Mouse (Mus musculus) MEL (cell line): ENCODE measurements at regions not wholly inside any gene's neighbourhood (a gene's known extent, or its start where the extent isn't known, plus 50 kb on each side); places are given as distances from the start of the nearest gene placed in this dataset.

ENCODE experiments used
- DNase-seq: peaks from one replicate; pipeline ENCODE4 v3.0.0; 2011; ENCODE audit warnings: low read depth, low spot score
- H3K27ac ChIP-seq: 2 replicates; pipeline ENCODE4 v1.5.1; 2012; ENCODE audit warnings: low read depth, mild to moderate bottlenecking, control low read depth, low read length, moderate library complexity; ENCODE audit not compliant: control insufficient read depth
- H3K27me3 ChIP-seq, 2 experiments: fragments of 150-350 bp in 1 of 2; sonication (generic) in 1 of 2; 2 replicates each; pipeline ENCODE4 v1.6.1; 2012; ENCODE audit warnings: low read length in 2 of 2, mild to moderate bottlenecking in 2 of 2, improper control_type of control experiment in 1 of 2, moderate library complexity in 1 of 2; ENCODE audit not compliant: insufficient read depth in 2 of 2, control insufficient read depth in 1 of 2
- H3K36me3 ChIP-seq, 2 experiments: 2 replicates each; pipeline ENCODE4 v1.6.1; 2012 to 2014; ENCODE audit warnings: low read length in 2 of 2, improper control_type of control experiment in 1 of 2, inconsistent platforms in 1 of 2, mild to moderate bottlenecking in 1 of 2; ENCODE audit not compliant: insufficient read depth in 2 of 2, control insufficient read depth in 1 of 2
- H3K4me1 ChIP-seq, 2 experiments: fragments of 150-350 bp in 1 of 2; sonication (generic) in 1 of 2; 2 replicates each; pipeline ENCODE4 v1.6.1; 2012; ENCODE audit warnings: low read length in 2 of 2, improper control_type of control experiment in 1 of 2, mild to moderate bottlenecking in 1 of 2; ENCODE audit not compliant: insufficient read depth in 2 of 2, control insufficient read depth in 1 of 2
- H3K4me3 ChIP-seq, 2 experiments: fragments of 150-350 bp in 1 of 2; sonication (generic) in 1 of 2; 2 replicates each; pipeline ENCODE4 v1.5.1; 2012; ENCODE audit warnings: low read depth in 2 of 2, low read length in 2 of 2, mild to moderate bottlenecking in 2 of 2, moderate library complexity in 2 of 2, control low read depth in 1 of 2, improper control_type of control experiment in 1 of 2; ENCODE audit not compliant: control insufficient read depth in 1 of 2, insufficient read depth in 1 of 2
- H3K79me2 ChIP-seq: 2 replicates; pipeline ENCODE4 v1.6.1; 2012; ENCODE audit warnings: mild to moderate bottlenecking, low read length, moderate library complexity; ENCODE audit not compliant: control insufficient read depth, poor library complexity, insufficient read depth
- H3K9ac ChIP-seq: 2 replicates; pipeline ENCODE4 v1.6.1; 2012; ENCODE audit warnings: low read depth, mild to moderate bottlenecking, control low read depth, low read length, moderate library complexity; ENCODE audit not compliant: control insufficient read depth, poor library complexity, severe bottlenecking
- H3K9me3 ChIP-seq: fragments of 150-350 bp; sonication (generic); replicated peaks from 2 replicates; pipeline ENCODE4 v1.6.1; 2012; ENCODE audit warnings: mild to moderate bottlenecking, low read length, improper control_type of control experiment, moderate library complexity; ENCODE audit not compliant: insufficient read depth
- CHD1 ChIP-seq: IDR thresholded peaks from 2 replicates; pipeline ENCODE4 v1.6.1; 2012; ENCODE audit warnings: low read depth, mild to moderate bottlenecking, inconsistent platforms, low read length, improper control_type of control experiment
- CHD2 ChIP-seq: IDR thresholded peaks from 2 replicates; pipeline ENCODE4 v1.6.1; 2011; ENCODE audit warnings: low read length, improper control_type of control experiment
- CTCF ChIP-seq, 3 experiments: IDR thresholded peaks in 2 of 3; conservative IDR thresholded peaks in 1 of 3; 2 replicates each; pipeline ENCODE4 v1.5.1; 2011 to 2012; ENCODE audit warnings: low read length in 3 of 3, low read depth in 2 of 3, mild to moderate bottlenecking in 2 of 3, improper control_type of control experiment in 1 of 3, inconsistent platforms in 1 of 3, mixed read lengths in 1 of 3, moderate library complexity in 1 of 3; ENCODE audit not compliant: control insufficient read depth in 1 of 3, insufficient read depth in 1 of 3, poor library complexity in 1 of 3, severe bottlenecking in 1 of 3
- ELF1 ChIP-seq: IDR thresholded peaks from 2 replicates; pipeline ENCODE4 v1.6.1; 2014; ENCODE audit warnings: low read depth, mild to moderate bottlenecking, inconsistent platforms, low read length, improper control_type of control experiment, moderate library complexity
- ETS1 ChIP-seq: IDR thresholded peaks from 2 replicates; pipeline ENCODE4 v1.6.1; 2012; ENCODE audit warnings: low read depth, mild to moderate bottlenecking, inconsistent platforms, low read length, improper control_type of control experiment, moderate library complexity
- GATA1 ChIP-seq: IDR thresholded peaks from 2 replicates; pipeline ENCODE4 v1.6.1; 2011; ENCODE audit warnings: low read depth, low read length, improper control_type of control experiment
- HCFC1 ChIP-seq: IDR thresholded peaks from 2 replicates; pipeline ENCODE4 v1.6.1; 2012; ENCODE audit warnings: low read depth, mild to moderate bottlenecking, inconsistent platforms, low read length, improper control_type of control experiment, moderate library complexity
- KAT2A ChIP-seq: conservative IDR thresholded peaks from 2 replicates; pipeline ENCODE4 v1.6.1; 2012; ENCODE audit warnings: low read depth, low read length, improper control_type of control experiment, inconsistent platforms
- MAFK ChIP-seq: IDR thresholded peaks from 2 replicates; pipeline ENCODE4 v1.6.1; 2011; ENCODE audit warnings: low read depth, mild to moderate bottlenecking, low read length, improper control_type of control experiment, borderline replicate concordance
- MAZ ChIP-seq: IDR thresholded peaks from 2 replicates; pipeline ENCODE4 v1.6.1; 2012; ENCODE audit warnings: low read depth, mild to moderate bottlenecking, inconsistent platforms, low read length, improper control_type of control experiment
- MEF2A ChIP-seq: IDR thresholded peaks from 2 replicates; pipeline ENCODE4 v1.6.1; 2014; ENCODE audit warnings: low read depth, mild to moderate bottlenecking, inconsistent platforms, low read length, improper control_type of control experiment; ENCODE audit not compliant: poor library complexity, insufficient replicate concordance, severe bottlenecking; ENCODE audit errors: extremely low read depth
- MYC ChIP-seq: IDR thresholded peaks from 2 replicates; pipeline ENCODE4 v1.6.1; 2011; ENCODE audit warnings: low read depth, mild to moderate bottlenecking, low read length, improper control_type of control experiment, moderate library complexity
- POLR2A ChIP-seq, 2 experiments: IDR thresholded peaks; 2 replicates each; pipeline ENCODE4 v1.6.1; 2011 to 2012; ENCODE audit warnings: low read length in 2 of 2, mild to moderate bottlenecking in 2 of 2, control low read depth in 1 of 2, improper control_type of control experiment in 1 of 2, low read depth in 1 of 2, moderate library complexity in 1 of 2; ENCODE audit not compliant: control insufficient read depth in 1 of 2, insufficient read depth in 1 of 2, poor library complexity in 1 of 2
- RAD21 ChIP-seq: IDR thresholded peaks from 2 replicates; pipeline ENCODE4 v1.6.1; 2011; ENCODE audit warnings: mild to moderate bottlenecking, low read depth, low read length, improper control_type of control experiment
- RCOR1 ChIP-seq: IDR thresholded peaks from 2 replicates; pipeline ENCODE4 v1.6.1; 2012; ENCODE audit warnings: low read depth, mild to moderate bottlenecking, inconsistent platforms, low read length, improper control_type of control experiment
- SMC3 ChIP-seq: IDR thresholded peaks from 2 replicates; pipeline ENCODE4 v1.6.1; 2011; ENCODE audit warnings: low read depth, low read length, improper control_type of control experiment
- TAL1 ChIP-seq: IDR thresholded peaks from 2 replicates; pipeline ENCODE4 v1.6.1; 2012; ENCODE audit warnings: mild to moderate bottlenecking, inconsistent platforms, low read length, moderate library complexity, mixed read lengths
- TCF12 ChIP-seq: IDR thresholded peaks from 2 replicates; pipeline ENCODE4 v1.6.1; 2014; ENCODE audit warnings: low read depth, mild to moderate bottlenecking, inconsistent platforms, low read length, improper control_type of control experiment, moderate library complexity
- UBTF ChIP-seq: IDR thresholded peaks from 2 replicates; pipeline ENCODE4 v1.6.1; 2012; ENCODE audit warnings: low read depth, mild to moderate bottlenecking, inconsistent platforms, low read length, improper control_type of control experiment, moderate library complexity, borderline replicate concordance; ENCODE audit not compliant: insufficient read depth
- USF1 ChIP-seq: IDR thresholded peaks from 2 replicates; pipeline ENCODE4 v1.6.1; 2014; ENCODE audit warnings: low read depth, mild to moderate bottlenecking, inconsistent platforms, low read length, improper control_type of control experiment, moderate library complexity
- ZMIZ1 ChIP-seq: IDR thresholded peaks from 2 replicates; pipeline ENCODE4 v1.6.1; 2012; ENCODE audit warnings: low read depth, mild to moderate bottlenecking, inconsistent platforms, low read length, improper control_type of control experiment, moderate library complexity
- ZNF384 ChIP-seq: IDR thresholded peaks from 2 replicates; pipeline ENCODE4 v1.6.1; 2012; ENCODE audit warnings: low read depth, mild to moderate bottlenecking, inconsistent platforms, low read length, improper control_type of control experiment

DNA sequence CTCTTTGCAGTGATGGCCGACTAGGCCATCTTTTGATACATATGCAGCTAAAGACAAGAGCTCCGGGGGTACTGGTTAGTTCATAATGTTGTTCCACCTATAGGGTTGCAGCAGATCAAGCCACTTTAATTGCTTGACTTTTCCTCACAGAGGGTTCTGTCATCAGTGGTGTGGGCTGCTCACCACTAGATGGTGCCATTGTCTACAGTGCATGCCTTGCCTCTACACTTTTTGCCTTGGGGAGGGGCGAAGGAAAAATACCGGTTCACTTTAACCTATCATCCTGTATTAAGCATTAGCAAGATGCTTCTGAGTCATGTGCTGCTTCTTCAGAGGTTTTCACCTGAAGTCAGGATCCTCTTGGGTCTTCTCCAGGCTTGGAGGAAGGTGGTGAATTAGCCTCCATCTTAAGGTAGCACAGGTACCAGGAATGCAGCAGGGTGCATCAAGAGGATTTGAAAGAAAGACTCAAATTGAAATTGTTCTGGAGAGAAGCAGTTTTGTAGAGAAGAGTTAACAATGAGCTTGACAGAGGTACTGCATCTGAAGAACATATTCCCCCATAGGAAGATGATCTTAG, 71.6 kb upstream of the Atp10a start:
- H3K9me3 ChIP-seq, result no peaks in the 10 kb centered on the region
- TF ChIP-seq UBTF, result no peak
- peak; percentile 24 to 49 (median 35); a peak in 5 of 6 replicates for TF ChIP-seq CTCF (IDR thresholded peaks at IDR 0.05 in 2 of 3, conservative IDR thresholded peaks at IDR 0.05 in 1 of 3; ENCODE audit: control insufficient read depth in 1 of 3, insufficient read depth in 1 of 3, low read depth in 2 of 3, low read length in 3 of 3, poor library complexity in 1 of 3, severe bottlenecking in 1 of 3)
- TF ChIP-seq SMC3, result peak; percentile 22; the same call in 1 of the 2 replicates
- TF ChIP-seq CHD2, result no peak
- no peak for TF ChIP-seq KAT2A
- peak; percentile 36 for TF ChIP-seq RAD21
- no peak for TF ChIP-seq TAL1
- H3K27me3 ChIP-seq, result no peaks in the 10 kb centered on the region
- DNase-seq, result peak; percentile 2
- H3K4me1 ChIP-seq, result no peaks in the 10 kb centered on the region
- H3K36me3 ChIP-seq, result no peaks in the 10 kb centered on the region
- H3K4me3 ChIP-seq, result no peak overlapping the region
- no peaks in the 10 kb centered on the region for H3K79me2 ChIP-seq
- H3K9ac ChIP-seq, result no peak overlapping the region
- H3K27ac ChIP-seq, result no peak overlapping the region

DNA sequence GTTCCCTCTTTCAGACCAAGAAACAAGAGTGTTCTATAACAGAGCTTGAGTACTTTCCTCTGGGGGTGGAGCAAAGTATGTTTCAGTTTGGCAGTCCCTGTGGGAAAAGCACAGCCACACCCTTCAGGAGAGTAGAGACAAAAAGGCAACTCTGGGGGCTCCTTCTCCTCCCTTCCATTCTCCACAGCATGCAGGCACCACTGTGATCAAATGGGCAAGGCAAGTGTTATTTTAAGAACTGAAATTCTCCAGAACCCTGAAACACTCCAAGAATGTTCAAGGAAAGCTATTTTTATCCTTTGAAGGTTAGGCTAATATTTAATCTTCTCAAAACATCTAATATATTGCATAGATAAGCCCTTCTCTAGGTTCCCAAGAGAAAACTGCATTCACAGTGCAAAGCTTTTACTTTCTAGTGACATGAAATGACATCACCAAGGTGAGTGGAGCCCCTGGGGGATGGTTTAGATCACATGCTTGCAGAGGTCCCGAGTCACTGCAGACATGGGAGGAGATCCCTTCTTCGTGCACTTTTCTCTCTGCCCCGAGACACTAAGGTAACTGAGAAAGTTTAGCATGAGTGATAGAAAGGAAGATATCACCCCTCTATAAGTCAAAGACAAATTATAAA, 70.2 kb upstream of the Atp10a start:
- H3K36me3 ChIP-seq, result no peaks in the 10 kb centered on the region
- H3K4me3 ChIP-seq, result no peak overlapping the region
- no peaks in the 10 kb centered on the region for H3K9me3 ChIP-seq
- H3K9ac ChIP-seq, result no peak overlapping the region
- H3K27me3 ChIP-seq, result no peaks in the 10 kb centered on the region
- no peak overlapping the region for H3K27ac ChIP-seq
- no peaks in the 10 kb centered on the region for H3K79me2 ChIP-seq
- H3K4me1 ChIP-seq, result no peaks in the 10 kb centered on the region
- no peak for TF ChIP-seq UBTF
- no peak for TF ChIP-seq CHD2
- no peak for TF ChIP-seq MAZ
- no peak for TF ChIP-seq TCF12
- TF ChIP-seq RCOR1, result no peak
- TF ChIP-seq MEF2A, result no peak
- no peak for TF ChIP-seq ZMIZ1
- no peak for TF ChIP-seq ZNF384
- no peak for TF ChIP-seq USF1
- no peak for TF ChIP-seq KAT2A
- no peak for TF ChIP-seq CHD1
- no peak for TF ChIP-seq SMC3
- no peak for TF ChIP-seq HCFC1
- TF ChIP-seq ETS1, result no peak
- TF ChIP-seq MYC, result no peak
- no peak for TF ChIP-seq MAFK
- no peak for TF ChIP-seq GATA1
- no peak for TF ChIP-seq POLR2A (IDR thresholded peaks at IDR 0.05; ENCODE audit: control insufficient read depth in 1 of 2, insufficient read depth in 1 of 2, low read depth in 1 of 2, low read length in 2 of 2, poor library complexity in 1 of 2)
- no peak for TF ChIP-seq ELF1
- no peak for DNase-seq
